Mouse (Mus musculus) frontal cortex, postnatal 25 days (tissue): Measurements from ENCODE around the gene Edc4.

ENCODE experiments used
- DNase-seq, 2 experiments: peaks; one replicate each; pipeline ENCODE4 v3.0.0; 2022; ENCODE audit warnings: low spot score in 2 of 2

Gene Edc4

GRCm38 (mm10) chr8:105874301-105874700 lies 6.4 kb upstream of the Edc4 start:
- no peak for DNase-seq

- no peak for DNase-seq
Measured at GRCm38 (mm10) chr8:105889756-105890465, 9.2 kb downstream of the Edc4 start.

GRCm38 (mm10) chr8:105890870-105891269 lies 10.2 kb downstream of the Edc4 start:
- no peak for DNase-seq

- DNase-seq, result no peak
Measured at GRCm38 (mm10) chr8:105892432-105892831, 11.8 kb downstream of the Edc4 start.

- peak in 1 of 2 experiments; percentile 63 for DNase-seq
Measured at GRCm38 (mm10) chr8:105893339-105893738, 12.7 kb downstream of the Edc4 start, which contains the start of gene Nrn1l. Gene Nrn1l, plus strand, starts transcription at chr8:105893567.

- no peak for DNase-seq
Measured at GRCm38 (mm10) chr8:105897801-105898480, 17.3 kb downstream of the Edc4 start.

GRCm38 (mm10) chr8:105900180-105900940 lies 19.7 kb downstream of the Edc4 start, which contains the start of gene Pskh1:
Gene Pskh1, plus strand, starts transcription at chr8:105900441.
- DNase-seq, result peak; percentile 84 to 91

GRCm38 (mm10) chr8:105900941-105901616 lies 20.4 kb downstream of the Edc4 start:
- DNase-seq, result no peak

GRCm38 (mm10) chr8:105919390-105919789 lies 38.7 kb downstream of the Edc4 start:
- DNase-seq, result no peak

GRCm38 (mm10) chr8:105925123-105925522 lies 44.4 kb downstream of the Edc4 start:
- no peak for DNase-seq

- peak; percentile 68 to 78 for DNase-seq
Measured at GRCm38 (mm10) chr8:105930602-105931001, 49.9 kb downstream of the Edc4 start.

- DNase-seq, result no peak
Measured at GRCm38 (mm10) chr8:105931271-105931670, 50.6 kb downstream of the Edc4 start.

GRCm38 (mm10) chr8:105932525-105932924 lies 51.8 kb downstream of the Edc4 start:
- DNase-seq, result no peak

GRCm38 (mm10) chr8:105933762-105934161 lies 53.1 kb downstream of the Edc4 start, which contains the start of gene Ctrl:
Gene Ctrl, minus strand, starts transcription at chr8:105933862.
- no peak for DNase-seq

GRCm38 (mm10) chr8:105935105-105935504 lies 54.4 kb downstream of the Edc4 start:
- DNase-seq, result no peak

- no peak for DNase-seq
Measured at GRCm38 (mm10) chr8:105935863-105936603, 55.4 kb downstream of the Edc4 start.

GRCm38 (mm10) chr8:105936866-105937475 lies 56.3 kb downstream of the Edc4 start:
- DNase-seq, result peak; percentile 68 to 73

- peak in 1 of 2 experiments; percentile 35 for DNase-seq
Measured at GRCm38 (mm10) chr8:105937496-105938305, 57.0 kb downstream of the Edc4 start.

GRCm38 (mm10) chr8:105938306-105938669 lies 57.6 kb downstream of the Edc4 start, which contains the start of gene Psmb10:
Gene Psmb10, minus strand, starts transcription at chr8:105938444.
- DNase-seq, result no peak

GRCm38 (mm10) chr8:105942026-105942425 lies 61.3 kb downstream of the Edc4 start:
- DNase-seq, result no peak
